Mouse (Mus musculus) ES-E14 (cell line): ENCODE measurements around the gene Ccdc185. TPM values are rescaled to one million over a fixed set of nuclear protein-coding genes. Genes with fewer than 3 reads are reported as not detected.

Experiments used
- DNase-seq: peaks from one replicate; pipeline ENCODE4 v3.0.0-alpha.2; 2013; ENCODE audit warnings: low read depth, low spot score
- H3K27ac ChIP-seq: 2 replicates; pipeline ENCODE4 v1.5.1; 2012; ENCODE audit warnings: low read depth, mild to moderate bottlenecking, low read length, moderate library complexity, mixed read lengths; ENCODE audit not compliant: poor library complexity, insufficient read depth, severe bottlenecking
- H3K36me3 ChIP-seq: 2 replicates; pipeline ENCODE4 v1.6.1; 2012; ENCODE audit warnings: mild to moderate bottlenecking, low read length, moderate library complexity, mixed read lengths; ENCODE audit not compliant: control insufficient read depth, poor library complexity, insufficient read depth, severe bottlenecking
- H3K4me1 ChIP-seq, 2 experiments: fragments of 150-350 bp in 1 of 2; sonication (generic) in 1 of 2; 2 replicates each; pipeline ENCODE4 v1.6.1; 2012; ENCODE audit warnings: low read length in 2 of 2, mild to moderate bottlenecking in 1 of 2, mixed read lengths in 1 of 2; ENCODE audit not compliant: control insufficient read depth in 2 of 2, insufficient read depth in 2 of 2, poor library complexity in 1 of 2
- H3K4me3 ChIP-seq, 2 experiments: fragments of 150-350 bp in 1 of 2; sonication (generic) in 1 of 2; 2 replicates each; pipeline ENCODE4 v1.5.1; 2012; ENCODE audit warnings: low read length in 2 of 2, low read depth in 1 of 2, mild to moderate bottlenecking in 1 of 2, mixed read lengths in 1 of 2; ENCODE audit not compliant: insufficient read depth in 1 of 2, poor library complexity in 1 of 2, severe bottlenecking in 1 of 2
- H3K9ac ChIP-seq: 2 replicates; pipeline ENCODE4 v1.6.1; 2012; ENCODE audit warnings: low read depth, mild to moderate bottlenecking, low read length, mixed read lengths; ENCODE audit not compliant: poor library complexity, insufficient read depth, severe bottlenecking
- H3K9me3 ChIP-seq: fragments of 150-350 bp; sonication (generic); 2 replicates; pipeline ENCODE4 v1.6.1; 2012; ENCODE audit warnings: low read depth, mild to moderate bottlenecking, low read length; ENCODE audit not compliant: control insufficient read depth, insufficient read depth
- CHD2 ChIP-seq: IDR thresholded peaks from 2 replicates; pipeline ENCODE4 v1.6.1; 2014; ENCODE audit warnings: mild to moderate bottlenecking, low read depth, low read length, inconsistent platforms
- HCFC1 ChIP-seq: IDR thresholded peaks from 2 replicates; pipeline ENCODE4 v1.6.1; 2012; ENCODE audit warnings: low read length, inconsistent platforms, borderline replicate concordance; ENCODE audit not compliant: insufficient read depth
- MAFK ChIP-seq: IDR thresholded peaks from 2 replicates; pipeline ENCODE4 v1.6.1; 2014; ENCODE audit warnings: mild to moderate bottlenecking, low read depth, low read length, inconsistent platforms; ENCODE audit not compliant: insufficient read depth
- ZC3H11A ChIP-seq: IDR thresholded peaks from 2 replicates; pipeline ENCODE4 v1.6.1; 2012; ENCODE audit warnings: low read depth, mild to moderate bottlenecking, inconsistent platforms, low read length, borderline replicate concordance
- ZNF384 ChIP-seq: IDR thresholded peaks from 2 replicates; pipeline ENCODE4 v1.6.1; 2012; ENCODE audit warnings: low read depth, low read length, inconsistent platforms
- in situ Hi-C, 2 experiments: fragments of 600-800 bp; cut with MboI; formaldehyde crosslinking; loops; one replicate each; pipeline ENCODE4 v1.15.1; 2025; ENCODE audit warnings: low sequenced_read_pairs in 2 of 2, inconsistent platforms in 1 of 2; ENCODE audit not compliant: unreplicated experiment in 2 of 2
- total RNA-seq: library from RNA; depleted of rRNA; stranded (reverse); fragments of 300-350 nt; gene quantifications from 2 replicates; pipeline ENCODE4 v1.2.3, GENCODE M21; 2012

The Ccdc185 gene
- total RNA-seq, 1 experiment, result not detected

GRCm38 (mm10) chr1:182754865-182755264, 5.9 kb upstream of the Ccdc185 start:
- DNase-seq, result no peak

GRCm38 (mm10) chr1:182753694-182754093, 4.7 kb upstream of the Ccdc185 start:
- Histone ChIP-seq H3K9me3 (no peaks in the 10 kb centered on the region), H3K4me3 (no peak overlapping the region), H3K36me3 (no peaks in the 10 kb centered on the region), H3K9ac (no peak overlapping the region), H3K27ac (no peak overlapping the region), H3K4me1 (no peaks in the 10 kb centered on the region)
- no peak for DNase-seq
- in situ Hi-C loops, result no loop called here
- no peak for TF ChIP-seq ZC3H11A
- no peak for TF ChIP-seq ZNF384
- TF ChIP-seq MAFK, result no peak
- TF ChIP-seq HCFC1, result no peak
- TF ChIP-seq CHD2, result no peak

More at GRCm38 (mm10) chr1:182754865-182755264, 5.9 kb upstream of the Ccdc185 start:
- in situ Hi-C loops, result no loop called here
- Histone ChIP-seq H3K9ac (no peak overlapping the region), H3K9me3 (no peaks in the 10 kb centered on the region), H3K36me3 (no peaks in the 10 kb centered on the region), H3K27ac (no peak overlapping the region), H3K4me3 (no peak overlapping the region), H3K4me1 (no peaks in the 10 kb centered on the region)
- TF ChIP-seq CHD2 (no peak), MAFK (no peak), ZC3H11A (no peak), ZNF384 (no peak)

GRCm38 (mm10) chr1:182751301-182751700, 2.3 kb upstream of the Ccdc185 start:
- H3K4me3 ChIP-seq, result no peak overlapping the region
- in situ Hi-C loops, result no loop called here
- no peaks in the 10 kb centered on the region for H3K9me3 ChIP-seq
- H3K9ac ChIP-seq, result no peak overlapping the region
- no peak for DNase-seq
- H3K36me3 ChIP-seq, result no peaks in the 10 kb centered on the region
- no peak overlapping the region for H3K27ac ChIP-seq
- TF ChIP-seq CHD2 (no peak), HCFC1 (no peak), ZNF384 (no peak), ZC3H11A (no peak), MAFK (no peak)
- H3K4me1 ChIP-seq, result peaks cover 0 to 3% of the 10 kb centered on the region in 2 experiments; a peak in 1 of 4 replicates

GRCm38 (mm10) chr1:182747834-182748233, 1.1 kb downstream of the Ccdc185 start:
- TF ChIP-seq MAFK (no peak), ZC3H11A (no peak), HCFC1 (no peak)
- no peak overlapping the region for H3K9ac ChIP-seq
- no peaks in the 10 kb centered on the region for H3K36me3 ChIP-seq
- H3K27ac ChIP-seq, result no peak overlapping the region
- no peaks in the 10 kb centered on the region for H3K9me3 ChIP-seq
- peaks cover 0 to 3% of the 10 kb centered on the region in 2 experiments; a peak in 1 of 4 replicates for H3K4me1 ChIP-seq
- no peak for DNase-seq
- H3K4me3 ChIP-seq, result peak overlapping the region; percentile 2 to 53; a peak in 3 of 4 replicates
- in situ Hi-C loops, result no loop called here

- no peaks in the 10 kb centered on the region for H3K9me3 ChIP-seq
- no peak for TF ChIP-seq MAFK
- no peaks in the 10 kb centered on the region for H3K36me3 ChIP-seq
- in situ Hi-C loops, result no loop called here
- no peak for DNase-seq
- peak overlapping the region in 1 of 2 experiments; percentile 53; a peak in 1 of 4 replicates for H3K4me3 ChIP-seq
- no peak overlapping the region for H3K27ac ChIP-seq
- H3K4me1 ChIP-seq, result peaks cover 0 to 3% of the 10 kb centered on the region in 2 experiments; a peak in 1 of 4 replicates
- no peak overlapping the region for H3K9ac ChIP-seq
Observed at GRCm38 (mm10) chr1:182747081-182747480, 1.9 kb downstream of the Ccdc185 start.
